Mouse (Mus musculus): ENCODE data around the gene Gm42906. TPM values are rescaled to one million over a fixed set of nuclear protein-coding genes. Genes with fewer than 3 reads are reported as not detected.

Gm42906 gene
- polyA plus RNA-seq, 1 experiment, result not detected

DNA sequence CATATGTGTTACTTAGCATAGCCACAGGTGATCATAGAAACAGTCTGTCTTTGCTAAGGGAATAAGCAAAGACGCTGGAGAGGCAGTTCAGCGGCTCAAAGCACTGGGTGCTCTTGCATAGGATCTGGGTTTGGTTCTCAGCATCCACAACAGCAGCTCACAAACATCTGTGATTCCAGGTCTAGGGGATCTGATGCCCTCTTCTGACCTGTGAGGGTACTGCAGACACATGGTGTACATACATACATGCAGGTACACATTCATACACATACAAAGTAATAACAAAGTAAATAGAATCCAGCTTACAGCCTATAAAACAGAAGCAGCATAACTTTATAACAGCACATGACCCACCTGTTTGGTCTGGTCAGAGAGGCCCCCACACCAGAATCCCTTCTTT, 366.0 kb downstream of the Gm42906 start:
- Histone ChIP-seq H3K4me3 (ENCODE audit: insufficient read depth, poor library complexity, severe bottlenecking) (no peak overlapping the region), H3ac (ENCODE audit: control insufficient read depth, insufficient read length, low read depth) (no peak overlapping the region), H3K27me3 (ENCODE audit: control insufficient read depth, insufficient read depth, insufficient read length) (no peaks in the 10 kb centered on the region), H3K36me3 (ENCODE audit: control insufficient read depth, insufficient read depth) (peaks cover 60% of the 10 kb centered on the region), H3K79me2 (ENCODE audit: control insufficient read depth, insufficient read depth) (peaks cover 3% of the 10 kb centered on the region), H3K79me3 (ENCODE audit: low read depth) (peaks cover 2% of the 10 kb centered on the region)
- TF ChIP-seq USF1 (IDR thresholded peaks at IDR 0.05; ENCODE audit: low read depth), result no peak
- TF ChIP-seq CTCF (IDR thresholded peaks at IDR 0.05; ENCODE audit: control insufficient read depth, insufficient read depth, insufficient read length), result no peak
- no peak for TF ChIP-seq MYOG (IDR thresholded peaks at IDR 0.05; ENCODE audit: control insufficient read depth, extremely low read depth, insufficient read length)
- no peak for TF ChIP-seq MYOD1 (IDR thresholded peaks at IDR 0.05; ENCODE audit: control insufficient read depth, insufficient read length, low read depth)
- TF ChIP-seq MAX (IDR thresholded peaks at IDR 0.05), result no peak
- TF ChIP-seq FOSL1 (IDR thresholded peaks at IDR 0.05; ENCODE audit: insufficient read depth, low read length, poor library complexity, severe bottlenecking), result no peak
- TF ChIP-seq CEBPB (IDR thresholded peaks at IDR 0.05; ENCODE audit: low read depth), result no peak

DNA sequence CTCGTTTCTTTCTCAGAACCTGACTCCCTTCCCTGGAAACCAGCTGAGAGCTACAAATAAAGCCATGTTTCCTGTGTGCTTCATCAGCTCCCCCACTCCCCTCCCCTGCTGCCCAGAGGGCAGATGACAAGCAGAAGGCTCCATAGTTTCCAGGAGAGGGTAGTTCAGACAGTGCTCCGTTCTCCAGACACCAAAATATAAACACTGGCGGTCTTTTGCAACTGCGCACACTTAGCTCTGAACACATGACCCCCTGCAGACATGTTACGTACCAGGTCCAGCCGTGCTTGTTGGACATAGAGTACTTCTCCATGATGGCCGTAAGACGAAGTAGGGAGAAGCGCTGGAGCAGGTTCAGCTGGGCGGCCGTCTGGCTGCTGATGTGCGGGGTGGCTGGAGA, 367.5 kb downstream of the Gm42906 start:
- TF ChIP-seq CTCF (IDR thresholded peaks at IDR 0.05; ENCODE audit: control insufficient read depth, insufficient read depth, insufficient read length) (no peak), MYOG (IDR thresholded peaks at IDR 0.05; ENCODE audit: control insufficient read depth, extremely low read depth, insufficient read length) (no peak), CEBPB (IDR thresholded peaks at IDR 0.05; ENCODE audit: low read depth) (no peak), USF1 (IDR thresholded peaks at IDR 0.05; ENCODE audit: low read depth) (no peak), MYOD1 (IDR thresholded peaks at IDR 0.05; ENCODE audit: control insufficient read depth, insufficient read length, low read depth) (no peak), FOSL1 (IDR thresholded peaks at IDR 0.05; ENCODE audit: insufficient read depth, low read length, poor library complexity, severe bottlenecking) (no peak), MAX (IDR thresholded peaks at IDR 0.05) (no peak)
- Histone ChIP-seq H3K79me2 (ENCODE audit: control insufficient read depth, insufficient read depth) (no peaks in the 10 kb centered on the region), H3K4me3 (ENCODE audit: insufficient read depth, poor library complexity, severe bottlenecking) (no peak overlapping the region), H3K36me3 (ENCODE audit: control insufficient read depth, insufficient read depth) (peaks cover 73% of the 10 kb centered on the region), H3ac (ENCODE audit: control insufficient read depth, insufficient read length, low read depth) (no peak overlapping the region), H3K27me3 (ENCODE audit: control insufficient read depth, insufficient read depth, insufficient read length) (no peaks in the 10 kb centered on the region), H3K79me3 (ENCODE audit: low read depth) (peaks cover 2% of the 10 kb centered on the region)

DNA sequence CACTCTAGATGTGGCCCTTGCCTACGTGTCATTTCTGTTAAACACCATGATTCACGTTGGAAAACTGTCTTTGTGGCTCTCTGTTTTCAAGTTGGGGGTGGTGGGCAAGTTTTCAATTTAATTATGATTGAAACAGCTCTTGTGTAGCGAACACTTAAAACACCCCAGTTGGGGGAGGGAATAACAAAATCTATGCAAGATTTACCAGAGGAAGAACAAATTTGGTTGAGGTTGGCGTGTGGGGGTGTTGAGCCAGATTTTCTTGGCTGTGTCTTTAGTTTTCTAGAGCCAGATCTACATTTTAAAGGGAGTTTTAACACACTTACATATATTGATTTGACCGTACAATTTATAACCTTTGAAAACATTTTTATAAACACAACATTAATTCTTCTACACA, 368.2 kb downstream of the Gm42906 start:
- no peak overlapping the region for H3ac ChIP-seq (ENCODE audit: control insufficient read depth, insufficient read length, low read depth)
- H3K36me3 ChIP-seq (ENCODE audit: control insufficient read depth, insufficient read depth), result peaks cover 73% of the 10 kb centered on the region
- no peaks in the 10 kb centered on the region for H3K79me2 ChIP-seq (ENCODE audit: control insufficient read depth, insufficient read depth)
- peaks cover 2% of the 10 kb centered on the region for H3K79me3 ChIP-seq (ENCODE audit: low read depth)
- H3K4me3 ChIP-seq (ENCODE audit: insufficient read depth, poor library complexity, severe bottlenecking), result no peak overlapping the region
- H3K27me3 ChIP-seq (ENCODE audit: control insufficient read depth, insufficient read depth, insufficient read length), result no peaks in the 10 kb centered on the region
- TF ChIP-seq CEBPB (IDR thresholded peaks at IDR 0.05; ENCODE audit: low read depth) (no peak), CTCF (IDR thresholded peaks at IDR 0.05; ENCODE audit: control insufficient read depth, insufficient read depth, insufficient read length) (no peak), MYOG (IDR thresholded peaks at IDR 0.05; ENCODE audit: control insufficient read depth, extremely low read depth, insufficient read length) (no peak), MAX (IDR thresholded peaks at IDR 0.05) (no peak), USF1 (IDR thresholded peaks at IDR 0.05; ENCODE audit: low read depth) (no peak), FOSL1 (IDR thresholded peaks at IDR 0.05; ENCODE audit: insufficient read depth, low read length, poor library complexity, severe bottlenecking) (no peak), MYOD1 (IDR thresholded peaks at IDR 0.05; ENCODE audit: control insufficient read depth, insufficient read length, low read depth) (no peak)

DNA sequence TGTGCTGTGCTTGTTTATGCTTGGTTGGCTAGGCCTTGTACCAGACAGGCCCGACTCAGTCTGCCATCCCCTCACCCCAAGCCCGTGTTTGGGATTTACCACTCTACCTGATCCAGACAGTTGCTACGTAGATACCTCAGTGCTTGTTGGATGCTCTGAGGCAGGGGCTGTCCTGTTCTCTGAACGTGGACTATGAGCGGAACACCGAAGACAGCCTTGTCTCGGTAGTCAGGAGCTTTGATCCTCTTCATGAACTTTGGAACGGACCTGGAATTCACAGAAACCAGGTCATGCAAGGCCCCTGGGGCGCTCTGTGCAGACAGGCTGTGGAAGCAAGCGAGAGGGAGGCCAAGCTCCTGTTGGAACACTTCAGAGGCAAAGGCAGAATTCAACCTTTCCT, 368.6 kb downstream of the Gm42906 start:
- Histone ChIP-seq H3K79me3 (ENCODE audit: low read depth) (peaks cover 2% of the 10 kb centered on the region), H3K27me3 (ENCODE audit: control insufficient read depth, insufficient read depth, insufficient read length) (no peaks in the 10 kb centered on the region), H3K4me3 (ENCODE audit: insufficient read depth, poor library complexity, severe bottlenecking) (no peak overlapping the region), H3ac (ENCODE audit: control insufficient read depth, insufficient read length, low read depth) (no peak overlapping the region), H3K36me3 (ENCODE audit: control insufficient read depth, insufficient read depth) (peaks cover 73% of the 10 kb centered on the region), H3K79me2 (ENCODE audit: control insufficient read depth, insufficient read depth) (no peaks in the 10 kb centered on the region)
- no peak for TF ChIP-seq CTCF (IDR thresholded peaks at IDR 0.05; ENCODE audit: control insufficient read depth, insufficient read depth, insufficient read length)
- TF ChIP-seq MYOG (IDR thresholded peaks at IDR 0.05; ENCODE audit: control insufficient read depth, extremely low read depth, insufficient read length), result no peak
- TF ChIP-seq USF1 (IDR thresholded peaks at IDR 0.05; ENCODE audit: low read depth), result no peak
- TF ChIP-seq MYOD1 (IDR thresholded peaks at IDR 0.05; ENCODE audit: control insufficient read depth, insufficient read length, low read depth), result no peak
- TF ChIP-seq FOSL1 (IDR thresholded peaks at IDR 0.05; ENCODE audit: insufficient read depth, low read length, poor library complexity, severe bottlenecking), result no peak
- no peak for TF ChIP-seq MAX (IDR thresholded peaks at IDR 0.05)
- no peak for TF ChIP-seq CEBPB (IDR thresholded peaks at IDR 0.05; ENCODE audit: low read depth)

DNA sequence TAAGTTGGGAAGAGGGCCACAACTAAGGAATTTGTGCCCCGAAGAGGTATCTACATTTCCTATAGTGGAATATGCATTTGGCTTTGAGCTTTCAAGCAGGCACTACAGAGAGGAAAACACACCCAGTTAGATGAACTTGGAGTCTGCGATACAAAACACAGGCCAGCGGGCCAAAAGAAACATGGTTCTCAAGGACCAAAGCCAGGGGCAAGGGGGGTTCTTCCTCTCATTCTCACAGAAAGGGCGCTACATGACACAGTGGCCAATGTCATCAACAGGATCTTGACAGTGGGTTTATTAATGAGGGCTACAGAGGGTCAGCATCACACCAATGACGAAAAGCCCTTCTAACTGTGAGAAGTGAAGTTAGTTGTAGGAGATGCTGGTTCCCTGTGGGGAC, 370.2 kb downstream of the Gm42906 start:
- Histone ChIP-seq H3K36me3 (ENCODE audit: control insufficient read depth, insufficient read depth) (peaks cover 73% of the 10 kb centered on the region), H3K79me2 (ENCODE audit: control insufficient read depth, insufficient read depth) (no peaks in the 10 kb centered on the region), H3K79me3 (ENCODE audit: low read depth) (peaks cover 2% of the 10 kb centered on the region)

DNA sequence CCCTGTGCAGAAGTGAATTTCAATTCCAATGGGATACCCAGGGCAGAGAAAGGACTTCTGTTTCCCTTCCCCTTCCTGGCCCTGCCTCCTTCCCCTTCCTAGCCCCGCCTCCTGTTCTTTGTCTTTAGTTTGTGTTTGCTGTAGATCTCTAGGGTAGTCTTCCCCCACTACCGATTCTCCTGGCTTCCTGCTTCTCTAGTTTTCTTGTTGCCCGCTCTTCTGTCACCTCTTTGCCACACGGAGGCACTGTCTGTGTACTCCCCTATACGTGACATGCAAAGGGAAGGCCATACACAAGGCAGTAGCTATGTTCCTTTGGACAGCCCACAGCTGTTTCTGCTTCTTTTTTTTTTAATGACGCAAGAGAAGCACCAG, 371.1 kb downstream of the Gm42906 start:
- no peak overlapping the region for H3ac ChIP-seq (ENCODE audit: control insufficient read depth, insufficient read length, low read depth)
- H3K4me3 ChIP-seq (ENCODE audit: insufficient read depth, poor library complexity, severe bottlenecking), result no peak overlapping the region
- TF ChIP-seq CTCF (IDR thresholded peaks at IDR 0.05; ENCODE audit: control insufficient read depth, insufficient read depth, insufficient read length) (no peak), CEBPB (IDR thresholded peaks at IDR 0.05; ENCODE audit: low read depth) (no peak), MAX (IDR thresholded peaks at IDR 0.05) (no peak), MYOD1 (IDR thresholded peaks at IDR 0.05; ENCODE audit: control insufficient read depth, insufficient read length, low read depth) (no peak), MYOG (IDR thresholded peaks at IDR 0.05; ENCODE audit: control insufficient read depth, extremely low read depth, insufficient read length) (no peak), USF1 (IDR thresholded peaks at IDR 0.05; ENCODE audit: low read depth) (no peak), FOSL1 (IDR thresholded peaks at IDR 0.05; ENCODE audit: insufficient read depth, low read length, poor library complexity, severe bottlenecking) (no peak)
- H3K27me3 ChIP-seq (ENCODE audit: control insufficient read depth, insufficient read depth, insufficient read length), result no peaks in the 10 kb centered on the region
- no peaks in the 10 kb centered on the region for H3K79me2 ChIP-seq (ENCODE audit: control insufficient read depth, insufficient read depth)
- no peaks in the 10 kb centered on the region for H3K79me3 ChIP-seq (ENCODE audit: low read depth)
- H3K36me3 ChIP-seq (ENCODE audit: control insufficient read depth, insufficient read depth), result peaks cover 73% of the 10 kb centered on the region

More for the DNA sequence above, 370.2 kb downstream of the Gm42906 start:
- TF ChIP-seq MAX (IDR thresholded peaks at IDR 0.05) (no peak), FOSL1 (IDR thresholded peaks at IDR 0.05; ENCODE audit: insufficient read depth, low read length, poor library complexity, severe bottlenecking) (no peak), USF1 (IDR thresholded peaks at IDR 0.05; ENCODE audit: low read depth) (no peak), MYOG (IDR thresholded peaks at IDR 0.05; ENCODE audit: control insufficient read depth, extremely low read depth, insufficient read length) (no peak), CEBPB (IDR thresholded peaks at IDR 0.05; ENCODE audit: low read depth) (no peak)
- Histone ChIP-seq H3K4me3 (ENCODE audit: insufficient read depth, poor library complexity, severe bottlenecking) (no peak overlapping the region), H3K27me3 (ENCODE audit: control insufficient read depth, insufficient read depth, insufficient read length) (no peaks in the 10 kb centered on the region), H3ac (ENCODE audit: control insufficient read depth, insufficient read length, low read depth) (no peak overlapping the region)

All from C2C12 (cell line).